Mouse (Mus musculus): ENCODE measurements around the gene Bmpr1b.
"Not testable (repeated sequence)": the region's sequence is repeated elsewhere in the genome, so short reads cannot be mapped to it uniquely, and the experiment has no call there.

- TF ChIP-seq TBP (conservative IDR thresholded peaks at IDR 0.05; ENCODE audit: low read depth, low read length); EP300 (IDR thresholded peaks at IDR 0.05; ENCODE audit: low read length); CTCF (conservative IDR thresholded peaks at IDR 0.05 in 1 of 2, IDR thresholded peaks at IDR 0.05 in 1 of 2; ENCODE audit: low read depth in 2 of 2, low read length in 2 of 2); ZNF384 (IDR thresholded peaks at IDR 0.05; ENCODE audit: low read depth, low read length); E2F4 (IDR thresholded peaks at IDR 0.05; ENCODE audit: insufficient replicate concordance, low read depth, low read length); CHD1 (IDR thresholded peaks at IDR 0.05; ENCODE audit: low read depth, low read length); MEF2A (IDR thresholded peaks at IDR 0.05; ENCODE audit: borderline replicate concordance, low read depth, low read length); POLR2A (IDR thresholded peaks at IDR 0.05; ENCODE audit: low read depth, low read length); SIN3A (IDR thresholded peaks at IDR 0.05; ENCODE audit: low read length); ZC3H11A (IDR thresholded peaks at IDR 0.05; ENCODE audit: low read depth, low read length): not testable (repeated sequence)
Observed at GRCm38 (mm10) chr3:142191627-142192026, 22.4 kb upstream of the Bmpr1b start.

All from CH12.LX (cell line).